Mouse (Mus musculus): Measurements from ENCODE around the gene Tmigd3.

The Tmigd3 gene

GRCm38 (mm10) chr3:105870558-105870957 lies at the start of gene Tmigd3, which contains the start of gene Adora3:
Gene Tmigd3 (plus strand): TSS chr3:105870903.
Gene Adora3 (plus strand): TSS chr3:105870858.
- DNase-seq (ENCODE audit: low spot score) = no peak

- DNase-seq (ENCODE audit: low spot score) = no peak
Observed at GRCm38 (mm10) chr3:105821504-105821903, 49.2 kb upstream of the Tmigd3 start.

DNA sequence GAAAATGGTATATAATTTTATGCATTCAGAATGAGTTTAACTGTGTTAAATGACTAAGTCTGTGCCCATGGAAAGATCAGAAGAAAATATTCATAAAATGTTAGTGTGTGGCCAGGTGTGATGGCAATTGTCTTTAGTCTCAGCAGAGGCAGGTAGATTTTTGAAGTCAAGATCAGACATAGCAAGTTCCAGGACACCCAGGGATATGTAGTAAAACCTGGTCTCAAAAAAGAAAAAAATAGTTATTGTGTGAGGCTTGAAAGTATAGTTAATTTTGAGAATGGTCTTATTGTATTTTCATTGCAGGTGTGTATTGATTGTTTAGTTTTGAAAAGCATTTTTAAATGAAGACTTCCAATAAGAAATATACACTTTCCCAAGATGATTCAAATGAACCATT lies 47.1 kb upstream of the Tmigd3 start:
- no peak for DNase-seq (ENCODE audit: low spot score)

- no peak for DNase-seq (ENCODE audit: low spot score)
Observed at GRCm38 (mm10) chr3:105824103-105824502, 46.6 kb upstream of the Tmigd3 start.

- DNase-seq (ENCODE audit: low spot score) = no peak
Observed at GRCm38 (mm10) chr3:105824704-105825103, 46.0 kb upstream of the Tmigd3 start.

DNA sequence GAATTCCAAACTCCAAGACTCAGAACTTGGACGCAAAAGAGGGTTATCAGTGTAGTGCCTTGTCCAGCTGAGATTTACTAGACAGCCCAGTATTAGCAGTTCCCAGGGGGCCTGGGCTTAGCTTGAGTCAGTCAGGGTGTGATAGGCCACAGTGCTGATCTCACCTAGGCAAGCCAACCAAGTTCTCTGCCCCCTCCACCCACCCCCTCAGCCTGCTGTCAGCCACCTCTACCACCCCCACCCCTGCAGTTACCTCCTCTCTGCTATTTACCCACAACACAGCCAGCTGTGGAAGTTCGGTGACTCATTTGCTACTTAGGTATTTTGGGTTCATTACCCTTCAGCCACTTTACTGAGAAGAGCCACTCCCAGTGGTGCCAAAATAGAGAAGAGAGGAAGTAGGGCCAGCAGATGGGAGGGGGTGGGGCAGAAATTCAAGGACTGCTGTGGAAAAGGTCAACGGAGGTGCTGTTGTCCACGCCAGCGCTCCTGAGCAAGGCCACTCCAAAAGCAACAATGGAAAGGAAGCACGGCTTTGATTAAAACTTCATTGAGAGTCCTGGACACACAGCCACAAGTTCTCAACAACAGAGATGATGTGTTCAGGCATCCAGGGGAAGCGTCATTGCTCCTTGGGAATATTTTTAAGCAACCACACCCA lies 45.1 kb upstream of the Tmigd3 start:
- DNase-seq (ENCODE audit: low spot score) = peak; percentile 41

DNA sequence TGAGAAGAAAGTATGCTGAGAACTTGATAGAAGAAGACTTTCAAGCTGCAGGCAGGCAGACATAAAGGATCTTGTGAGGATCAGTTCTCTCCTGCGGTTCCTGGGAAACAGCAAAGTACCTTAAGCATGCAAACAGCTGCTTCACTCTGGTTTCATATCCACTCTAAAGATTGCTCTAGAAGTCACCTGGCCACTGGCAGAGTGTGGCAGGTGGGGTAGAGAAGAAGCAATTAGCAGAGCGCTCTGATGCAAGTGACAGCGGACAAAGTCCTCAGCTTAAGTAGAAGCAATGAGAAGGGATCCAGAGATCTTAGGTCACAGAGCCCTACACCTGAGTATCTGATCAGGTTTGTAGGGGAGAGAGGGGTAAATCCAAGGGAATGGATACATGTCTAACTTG lies 39.1 kb upstream of the Tmigd3 start:
- no peak for DNase-seq (ENCODE audit: low spot score)

DNA sequence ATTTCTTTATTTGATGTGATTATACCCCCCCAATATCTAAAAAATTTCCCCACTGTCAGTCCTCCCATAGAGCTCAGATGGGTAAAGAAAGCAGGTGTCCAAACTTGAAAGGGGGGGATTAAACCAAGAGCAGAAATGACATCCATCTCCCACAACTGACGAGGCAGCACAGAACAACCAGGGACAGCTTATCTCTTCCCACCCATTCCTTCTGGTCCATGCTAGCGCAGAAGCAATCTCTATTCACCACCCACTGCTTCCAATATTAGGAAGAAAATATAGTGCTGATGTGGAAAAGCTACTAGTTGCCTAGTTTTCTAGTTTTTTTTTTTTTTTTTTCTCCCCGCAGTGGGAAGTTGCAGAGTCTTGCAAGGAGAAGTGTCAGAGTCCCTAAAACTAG lies 34.8 kb upstream of the Tmigd3 start:
- no peak for DNase-seq (ENCODE audit: low spot score)

DNA sequence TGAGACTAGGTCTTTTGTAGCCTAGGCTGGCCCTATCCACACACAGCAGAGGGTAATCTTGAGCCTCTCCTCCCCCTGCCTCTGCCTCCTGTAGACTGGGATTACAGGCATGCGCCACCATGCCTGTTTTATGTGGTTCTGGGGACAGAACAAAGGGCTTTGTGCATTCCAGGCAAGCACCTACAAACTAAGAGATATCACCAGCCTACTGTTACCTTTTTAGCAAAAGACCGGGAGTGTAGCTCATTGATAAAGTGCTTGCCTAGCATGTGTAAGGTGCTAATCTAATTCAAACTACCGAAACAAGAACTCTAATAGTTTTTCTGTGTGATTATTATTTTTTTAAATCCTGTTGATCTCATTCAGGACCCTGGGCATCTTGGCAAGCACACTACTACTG lies 33.8 kb upstream of the Tmigd3 start:
- no peak for DNase-seq (ENCODE audit: low spot score)

DNA sequence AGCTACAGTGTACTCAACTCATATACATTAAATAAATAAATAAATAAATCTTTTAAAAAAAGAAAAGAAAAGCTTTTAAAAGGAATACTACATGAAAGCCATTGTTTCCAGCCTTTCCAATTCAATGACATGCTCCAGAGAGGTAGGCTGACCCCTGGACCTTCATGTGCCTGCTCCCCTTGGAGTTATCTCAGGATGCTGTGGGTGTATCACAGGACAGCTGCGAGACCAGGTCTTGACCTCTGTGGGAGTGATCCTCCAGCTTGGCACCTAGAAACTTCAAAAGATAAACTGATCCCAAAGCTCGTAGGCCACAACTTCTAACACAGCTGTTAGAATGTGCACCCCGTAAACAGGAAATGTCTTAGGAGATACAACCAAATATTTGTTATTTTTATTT lies 32.0 kb upstream of the Tmigd3 start:
- DNase-seq (ENCODE audit: low spot score) = no peak

GRCm38 (mm10) chr3:105839836-105840235 lies 30.9 kb upstream of the Tmigd3 start:
- no peak for DNase-seq (ENCODE audit: low spot score)

GRCm38 (mm10) chr3:105846294-105847069 lies 24.2 kb upstream of the Tmigd3 start:
- DNase-seq (ENCODE audit: low spot score) = no peak

DNA sequence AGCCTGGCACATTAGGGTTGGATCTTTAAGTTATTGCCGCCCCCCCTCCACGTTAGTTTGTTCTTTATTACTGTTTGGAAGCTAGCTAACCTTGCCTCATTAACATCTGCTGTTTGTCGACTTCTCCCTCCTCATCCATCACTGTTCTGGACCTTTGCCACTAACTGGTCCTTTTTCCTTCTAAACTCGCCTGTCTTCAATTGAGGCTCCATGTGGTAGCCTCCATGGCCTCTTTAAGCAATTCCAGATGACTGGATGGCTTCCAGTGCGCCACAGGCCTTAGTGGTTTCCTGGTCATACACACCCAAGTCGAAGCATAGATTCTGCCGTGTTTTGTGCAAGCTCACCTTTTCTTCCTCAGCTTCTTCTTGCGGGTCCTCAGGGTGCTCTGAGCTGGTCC lies 16.9 kb upstream of the Tmigd3 start:
- DNase-seq (ENCODE audit: low spot score) = no peak

- DNase-seq (ENCODE audit: low spot score) = no peak
Observed at GRCm38 (mm10) chr3:105854786-105855185, 15.9 kb upstream of the Tmigd3 start.

DNA sequence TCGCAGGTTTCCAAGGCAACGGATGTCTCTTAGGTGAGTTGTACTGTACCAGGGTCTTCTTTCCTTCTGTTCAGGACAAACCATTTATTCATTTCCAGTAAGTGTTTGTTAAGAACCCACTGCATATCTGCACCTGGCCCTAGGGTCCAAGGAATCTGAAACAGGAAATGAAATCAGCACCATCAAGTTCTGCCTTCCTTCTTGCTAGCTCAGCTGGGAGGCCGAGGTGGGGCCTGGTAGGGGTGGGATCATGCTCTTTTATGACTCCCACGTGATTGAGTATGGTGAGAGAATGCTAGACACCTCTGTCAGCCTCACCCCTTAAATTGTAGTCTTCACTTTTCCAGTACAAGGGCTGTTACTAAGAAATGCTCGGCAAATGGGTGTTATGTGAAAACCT lies 13.2 kb upstream of the Tmigd3 start:
- DNase-seq (ENCODE audit: low spot score) = no peak

- DNase-seq (ENCODE audit: low spot score) = no peak
Observed at GRCm38 (mm10) chr3:105861747-105862366, 8.8 kb upstream of the Tmigd3 start.

DNA sequence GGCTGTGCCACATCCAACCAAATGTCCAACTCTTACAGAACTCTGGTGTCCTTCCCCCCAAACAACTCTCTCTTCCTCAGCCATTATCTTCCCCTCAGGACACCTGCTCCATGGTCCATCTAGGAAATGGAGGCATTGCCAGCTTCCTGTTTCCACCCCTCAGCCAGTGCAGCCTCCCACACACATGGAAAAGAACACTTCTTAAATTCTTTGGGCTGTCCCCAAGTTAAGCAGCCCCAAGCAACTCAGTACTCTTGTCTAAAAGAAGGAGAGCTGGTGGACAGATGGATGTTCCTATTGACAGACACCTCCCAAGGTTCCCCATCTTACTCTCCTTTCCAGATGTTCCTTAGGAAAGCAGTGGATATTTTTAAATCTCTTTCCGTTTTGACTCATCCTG lies 6.6 kb upstream of the Tmigd3 start:
- no peak for DNase-seq (ENCODE audit: low spot score)

- DNase-seq (ENCODE audit: low spot score) = no peak
Observed at GRCm38 (mm10) chr3:105865122-105865521, 5.6 kb upstream of the Tmigd3 start.

DNA sequence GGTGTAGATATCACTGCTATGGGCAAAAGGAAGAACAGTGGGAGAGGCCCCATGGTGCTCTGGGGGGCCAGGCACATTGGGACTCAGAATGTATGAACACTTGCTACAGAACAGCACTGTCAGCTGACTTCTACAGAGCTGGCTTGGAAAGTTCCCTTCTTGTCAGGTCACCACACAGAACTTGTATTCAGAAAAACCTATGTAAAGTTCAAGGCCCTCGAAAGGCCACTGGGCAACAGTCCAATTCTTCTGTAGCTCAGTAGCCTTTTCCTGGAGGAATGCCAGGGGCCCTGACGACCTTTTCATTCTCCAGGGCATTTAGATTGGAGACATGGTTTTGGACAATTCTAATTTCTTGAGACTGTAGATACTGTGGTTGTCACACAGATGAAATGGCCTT lies 2.6 kb upstream of the Tmigd3 start:
- no peak for DNase-seq (ENCODE audit: low spot score)

DNA sequence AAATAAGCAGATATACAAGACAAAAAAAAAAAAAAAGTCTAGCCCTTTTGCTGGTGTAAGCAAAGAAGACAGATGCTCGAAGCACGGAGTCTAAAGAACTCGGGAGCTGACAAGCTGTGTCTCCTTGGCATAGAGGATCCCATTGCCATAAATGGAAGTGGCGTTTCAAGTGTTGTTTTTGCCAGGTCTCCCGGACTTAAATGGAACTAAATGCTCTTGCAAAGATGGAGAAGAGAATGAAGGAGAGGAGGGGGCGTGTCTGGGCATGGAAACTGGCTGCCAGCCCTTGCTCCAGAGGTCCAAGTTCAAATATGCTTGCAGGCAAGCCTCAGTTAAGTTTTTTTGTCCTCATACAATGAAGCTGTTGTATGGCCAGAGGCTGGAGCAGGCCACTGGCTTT lies 1.3 kb downstream of the Tmigd3 start:
- no peak for DNase-seq (ENCODE audit: low spot score)

- no peak for DNase-seq (ENCODE audit: low spot score)
Observed at GRCm38 (mm10) chr3:105872579-105872978, 1.9 kb downstream of the Tmigd3 start.

GRCm38 (mm10) chr3:105873451-105874445 lies 3.0 kb downstream of the Tmigd3 start:
- no peak for DNase-seq (ENCODE audit: low spot score)
